Mouse (Mus musculus) intestine, embryonic 14.5 days (tissue): ENCODE results near the gene Coq10b. TPM values are rescaled to one million over a fixed set of nuclear protein-coding genes. Genes with fewer than 3 reads are reported as not detected.

Experiments used
- ATAC-seq: fragments of 200-750 bp; cut with Nextera tagmentation; replicated peaks from 2 replicates; pipeline ENCODE4 v1.8.0; 2017; ENCODE audit warnings: low read depth, moderate number of reproducible peaks, moderate TSS enrichment, moderate library complexity; ENCODE audit not compliant: low FRiP score, low TSS enrichment
- DNase-seq: peaks from one replicate; pipeline ENCODE4 v3.0.0-alpha.2; 2018; ENCODE audit warnings: low spot score
- H3K27ac ChIP-seq: fragments of 300-500 bp; sonication (generic); 2 replicates; pipeline ENCODE4 v1.5.1; 2014; ENCODE audit warnings: low read depth, mild to moderate bottlenecking, control low read depth
- H3K27me3 ChIP-seq: fragments of 300-500 bp; sonication (generic); replicated peaks from 2 replicates; pipeline ENCODE4 v1.6.1; 2014; ENCODE audit warnings: low read length, control low read depth; ENCODE audit not compliant: control insufficient read depth, insufficient read depth
- H3K36me3 ChIP-seq: fragments of 300-500 bp; sonication (generic); 2 replicates; pipeline ENCODE4 v1.6.1; 2014; ENCODE audit warnings: low read length, control low read depth; ENCODE audit not compliant: control insufficient read depth, insufficient read depth
- H3K4me1 ChIP-seq: fragments of 300-500 bp; sonication (generic); replicated peaks from 2 replicates; pipeline ENCODE4 v1.6.1; 2014; ENCODE audit warnings: low read length, control low read depth, mixed read lengths; ENCODE audit not compliant: control insufficient read depth, insufficient read depth
- H3K4me2 ChIP-seq: fragments of 300-500 bp; sonication (generic); 2 replicates; pipeline ENCODE4 v1.6.1; 2014; ENCODE audit warnings: low read length
- H3K4me3 ChIP-seq: fragments of 300-500 bp; sonication (generic); 2 replicates; pipeline ENCODE4 v1.5.1; 2014; ENCODE audit warnings: low read depth, low read length, control low read depth, mixed read lengths
- H3K9ac ChIP-seq: fragments of 300-500 bp; sonication (generic); 2 replicates; pipeline ENCODE4 v1.6.1; 2014; ENCODE audit warnings: mild to moderate bottlenecking, low read length
- H3K9me3 ChIP-seq: fragments of 300-500 bp; sonication (generic); 2 replicates; pipeline ENCODE4 v1.6.1; 2016; ENCODE audit warnings: low read length, control low read depth; ENCODE audit not compliant: control insufficient read depth
- WGBS: fragments of 180-500 bp; shearing (Covaris S2); extraction: QIAGEN DNeasy Blood & Tissue Kit; methylation state at CpG from one replicate; pipeline ENCODE4 v1.1.7; 2014; 5-methylcytosine and 5-hydroxymethylcytosine counted together
- polyA plus RNA-seq: library from polyadenylated mRNA; unstranded; fragments of >200 nt; fragmentation: Nextera tagmentation; extraction: Ambion mirVana; gene quantifications from 2 replicates; pipeline ENCODE4 v1.2.1, GENCODE M21; 2014

Gene Coq10b
- polyA plus RNA-seq, 1 experiment from 2014 or later: 16.2 TPM

DNA sequence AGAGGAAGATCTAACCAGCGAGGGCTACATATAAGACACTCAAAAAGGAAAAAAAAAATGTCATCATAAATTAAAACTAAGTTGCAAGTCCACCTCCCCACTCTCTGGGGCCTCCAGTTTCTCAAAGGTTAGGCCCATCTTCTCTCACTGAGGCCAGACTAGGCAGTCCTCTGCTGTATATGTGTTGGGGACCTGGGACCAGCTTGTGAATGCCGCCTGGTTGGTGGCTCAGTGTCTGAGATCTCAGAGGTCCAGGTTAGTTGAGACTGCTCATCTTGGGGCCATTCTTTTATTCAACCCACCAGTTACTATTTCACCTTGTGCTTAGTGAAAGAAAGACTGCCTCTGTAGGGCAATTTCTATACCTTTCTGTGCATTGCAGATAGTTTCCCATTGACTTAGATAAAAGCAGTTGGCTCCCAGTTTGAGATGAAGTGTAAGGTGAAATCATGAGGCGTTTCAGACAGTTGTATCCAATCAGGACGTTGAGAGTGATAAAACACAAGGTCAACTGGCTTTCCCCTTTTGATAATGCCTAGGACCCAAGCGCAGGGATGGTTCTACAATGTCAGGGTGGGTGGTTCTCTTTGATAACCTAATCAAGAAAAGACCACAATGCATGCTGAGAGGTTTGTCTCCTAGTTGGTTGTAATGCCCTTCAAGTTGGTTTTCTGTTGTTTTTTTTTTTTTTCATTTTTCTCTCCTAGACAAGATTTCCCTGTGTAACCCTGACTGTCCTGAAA, 23.3 kb downstream of the Coq10b start:
- H3K27me3 ChIP-seq: no peaks in the 10 kb centered on the region
- no peaks in the 10 kb centered on the region for H3K9me3 ChIP-seq
- no peak overlapping the region for H3K4me2 ChIP-seq
- H3K36me3 ChIP-seq: peaks cover 45% of the 10 kb centered on the region
- ATAC-seq (no peak; the same call in 1 of the 2 replicates), DNase-seq (no peak)
- whole genome bisulfite sequencing: 67% methylated on average over 5 of the region's 5 CpGs
- no peak overlapping the region for H3K27ac ChIP-seq
- H3K4me1 ChIP-seq: no peaks in the 10 kb centered on the region
- H3K4me3 ChIP-seq: no peak overlapping the region
- no peak overlapping the region for H3K9ac ChIP-seq

DNA sequence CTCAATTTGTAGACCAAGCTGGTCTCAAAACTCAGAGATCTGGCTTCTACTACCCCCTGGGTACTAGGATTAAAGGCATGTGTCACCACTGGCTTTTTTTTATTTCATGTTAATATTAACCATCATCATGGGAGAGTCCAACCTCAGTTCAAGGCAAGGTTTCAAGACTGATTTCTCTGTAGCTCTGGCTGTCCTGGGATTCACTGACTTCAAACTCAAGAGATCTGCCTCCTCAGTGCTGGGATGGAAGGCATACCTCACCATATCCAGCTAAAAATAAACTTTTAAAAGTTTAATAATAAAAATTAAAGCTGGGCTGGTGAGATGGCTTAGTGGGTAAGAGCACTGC, 23.8 kb downstream of the Coq10b start:
- Histone ChIP-seq H3K27me3 (no peaks in the 10 kb centered on the region), H3K36me3 (peaks cover 50% of the 10 kb centered on the region), H3K9me3 (no peaks in the 10 kb centered on the region), H3K27ac (no peak overlapping the region), H3K4me3 (no peak overlapping the region), H3K4me2 (no peak overlapping the region), H3K9ac (no peak overlapping the region), H3K4me1 (no peaks in the 10 kb centered on the region)
- DNase-seq (no peak), ATAC-seq (no peak)

GRCm38 (mm10) chr1:55076849-55077516, 24.4 kb downstream of the Coq10b start:
- no peak for DNase-seq
- no peak overlapping the region for H3K4me2 ChIP-seq
- peaks cover 51% of the 10 kb centered on the region for H3K36me3 ChIP-seq
- H3K4me1 ChIP-seq: no peaks in the 10 kb centered on the region
- WGBS: 94% methylated on average over 2 of the region's 2 CpGs
- peak; percentile 34; the same call in 1 of the 2 replicates for ATAC-seq
- H3K9ac ChIP-seq: no peak overlapping the region
- H3K9me3 ChIP-seq: no peaks in the 10 kb centered on the region
- H3K27ac ChIP-seq: no peak overlapping the region
- no peak overlapping the region for H3K4me3 ChIP-seq
- H3K27me3 ChIP-seq: no peaks in the 10 kb centered on the region

- Histone ChIP-seq H3K27ac (no peak overlapping the region), H3K4me3 (no peak overlapping the region), H3K4me2 (no peak overlapping the region), H3K9ac (no peak overlapping the region), H3K27me3 (no peaks in the 10 kb centered on the region), H3K9me3 (peaks cover 3% of the 10 kb centered on the region; the same call in 1 of the 2 replicates), H3K36me3 (peaks cover 72% of the 10 kb centered on the region), H3K4me1 (no peaks in the 10 kb centered on the region; the same call in 1 of the 2 replicates)
- 93% methylated on average over 4 of the region's 4 CpGs for WGBS
- DNase-seq: no peak
- no peak for ATAC-seq
Observed at GRCm38 (mm10) chr1:55079677-55080076, 27.1 kb downstream of the Coq10b start.

DNA sequence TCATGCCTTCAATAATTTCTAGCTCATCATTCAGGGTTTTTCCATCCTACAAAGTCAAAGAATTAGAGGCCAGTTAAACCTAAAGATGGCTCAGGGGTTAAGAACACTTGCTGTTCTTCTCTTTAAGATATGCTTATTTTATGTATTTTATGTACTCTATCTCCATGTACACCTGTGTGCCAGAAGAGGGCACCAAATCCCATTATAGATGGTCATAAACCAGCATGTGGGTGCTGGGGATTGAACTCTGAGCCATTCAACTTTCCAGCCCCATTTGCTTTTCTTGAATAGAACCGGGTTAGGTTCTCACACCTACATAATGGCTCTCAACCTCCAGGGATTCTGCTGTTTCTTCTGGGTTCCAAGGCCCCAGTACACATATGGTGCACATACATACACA, 29.5 kb downstream of the Coq10b start:
- Histone ChIP-seq H3K36me3 (peaks cover 82% of the 10 kb centered on the region), H3K9me3 (peaks cover 3% of the 10 kb centered on the region; the same call in 1 of the 2 replicates), H3K4me1 (peaks cover 9% of the 10 kb centered on the region; the same call in 1 of the 2 replicates), H3K27me3 (no peaks in the 10 kb centered on the region), H3K27ac (no peak overlapping the region), H3K9ac (no peak overlapping the region), H3K4me3 (no peak overlapping the region), H3K4me2 (no peak overlapping the region)
- WGBS: 79% methylated on average over 1 of the region's 1 CpGs
- DNase-seq (no peak), ATAC-seq (no peak)

GRCm38 (mm10) chr1:55085781-55086366, 33.3 kb downstream of the Coq10b start:
- Histone ChIP-seq H3K9me3 (peaks cover 3% of the 10 kb centered on the region; the same call in 1 of the 2 replicates), H3K4me2 (peak overlapping the region; percentile 88), H3K27me3 (no peaks in the 10 kb centered on the region), H3K4me3 (peak overlapping the region; percentile 96), H3K4me1 (peaks cover 15% of the 10 kb centered on the region), H3K9ac (peak overlapping the region; percentile 94; the same call in 1 of the 2 replicates), H3K27ac (no peak overlapping the region), H3K36me3 (peaks cover 59% of the 10 kb centered on the region)
- WGBS: 60% methylated on average over 7 of the region's 7 CpGs
- ATAC-seq: no peak
- no peak for DNase-seq

- Histone ChIP-seq H3K9ac (peak overlapping the region; percentile 94), H3K4me2 (peak overlapping the region; percentile 88), H3K4me3 (peak overlapping the region; percentile 96), H3K9me3 (peaks cover 3% of the 10 kb centered on the region; the same call in 1 of the 2 replicates), H3K27me3 (no peaks in the 10 kb centered on the region), H3K27ac (peak overlapping the region; percentile 95), H3K4me1 (peaks cover 15% of the 10 kb centered on the region), H3K36me3 (peaks cover 59% of the 10 kb centered on the region)
- DNase-seq (peak; percentile 70), ATAC-seq (no peak)
- WGBS: under 1% methylated on average over 13 of the region's 13 CpGs
Observed at GRCm38 (mm10) chr1:55086868-55087400, 34.4 kb downstream of the Coq10b start.

GRCm38 (mm10) chr1:55087401-55087904, 34.9 kb downstream of the Coq10b start:
- Histone ChIP-seq H3K27ac (peak overlapping the region; percentile 95), H3K9me3 (peaks cover 3% of the 10 kb centered on the region; the same call in 1 of the 2 replicates), H3K4me3 (peak overlapping the region; percentile 96), H3K27me3 (no peaks in the 10 kb centered on the region), H3K4me1 (peaks cover 15% of the 10 kb centered on the region), H3K4me2 (peak overlapping the region; percentile 88), H3K36me3 (peaks cover 59% of the 10 kb centered on the region), H3K9ac (peak overlapping the region; percentile 94)
- WGBS: 0% methylated on average over 46 of the region's 57 CpGs
- no peak for DNase-seq
- peak; percentile 48 for ATAC-seq
